Mouse (Mus musculus): ENCODE measurements around the gene Serinc2. TPM values are rescaled to one million over a fixed set of nuclear protein-coding genes. Genes with fewer than 3 reads are reported as not detected.

The Serinc2 gene
- polyA plus RNA-seq (2014; fragmentation: Illumina TruSeq; extraction: RNeasy Lipid Tissue Mini Kit (QIAGEN cat#74804); ENCODE audit: low read depth, low replicate concordance), result 0.18 TPM

GRCm38 (mm10) chr4:130279105-130279504, at the start of gene Serinc2:
Gene Serinc2 (minus strand): TSS chr4:130279205.

DNA sequence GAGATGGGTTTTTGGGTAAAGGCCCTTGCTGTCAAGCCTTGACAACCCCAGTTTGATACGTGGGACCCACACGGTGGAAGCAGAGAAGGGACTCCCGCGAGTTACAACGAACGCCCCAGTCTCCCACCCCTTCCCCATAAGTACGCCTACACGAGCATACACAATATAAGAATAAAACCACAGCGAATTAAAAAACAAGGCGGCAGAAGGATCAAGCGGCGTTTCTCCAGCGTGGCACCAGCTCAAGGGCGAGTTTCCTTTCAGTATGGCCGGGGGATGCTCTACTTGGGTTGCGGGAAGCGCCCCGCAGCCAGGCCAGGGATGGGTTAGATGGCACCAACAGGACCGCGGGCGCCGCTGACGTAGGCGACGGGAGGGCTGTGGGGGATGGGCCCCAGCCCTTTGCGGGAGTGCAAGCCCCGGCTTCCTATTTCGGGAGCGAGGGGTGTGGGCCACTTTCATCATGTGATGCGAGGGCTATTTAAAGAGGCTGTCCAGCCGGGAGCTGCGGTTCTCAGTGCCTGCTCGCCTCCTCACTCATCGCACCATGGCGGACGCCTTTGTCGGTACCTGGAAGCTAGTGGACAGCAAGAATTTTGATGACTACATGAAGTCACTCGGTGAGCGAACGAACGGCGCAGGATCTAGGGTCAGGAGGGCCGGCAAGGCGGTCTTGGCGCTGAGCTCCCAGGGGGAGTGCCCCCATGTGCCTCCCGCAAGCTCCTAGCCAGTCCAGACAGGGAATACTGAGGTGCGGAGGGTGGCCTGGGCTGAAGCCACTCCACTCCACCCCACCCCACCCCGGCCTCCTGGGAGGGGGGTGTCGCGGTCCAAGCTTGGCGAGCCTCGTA, 29.5 kb upstream of the Serinc2 start, which contains the start of the genes Fabp3 and Gm10570:
Gene Fabp3, plus strand, starts transcription at position 365 of the 851 bp plus-strand sequence.
Gene Gm10570, minus strand, starts transcription at position 444 of the 851 bp plus-strand sequence.

GRCm38 (mm10) chr4:130222179-130222578, 56.8 kb downstream of the Serinc2 start, which contains the start of gene Gm853:
Gene Gm853 (minus strand): TSS chr4:130222401.

Other genes with a start within 250 kb of the Serinc2 start
- 5.3 TPM for gene Col16a1, start 231.4 kb downstream of the Serinc2 start, polyA plus RNA-seq (2014; fragmentation: Illumina TruSeq; extraction: RNeasy Lipid Tissue Mini Kit (QIAGEN cat#74804); ENCODE audit: low read depth, low replicate concordance)
- 2.9 TPM for gene Pef1, start 176.6 kb downstream of the Serinc2 start, polyA plus RNA-seq (2014; fragmentation: Illumina TruSeq; extraction: RNeasy Lipid Tissue Mini Kit (QIAGEN cat#74804); ENCODE audit: low read depth, low replicate concordance)
- gene Hcrtr1, start 139.8 kb downstream of the Serinc2 start, polyA plus RNA-seq (2014; fragmentation: Illumina TruSeq; extraction: RNeasy Lipid Tissue Mini Kit (QIAGEN cat#74804); ENCODE audit: low read depth, low replicate concordance), result not detected
- not detected for gene Tinagl1, start 104.1 kb downstream of the Serinc2 start, polyA plus RNA-seq (2014; fragmentation: Illumina TruSeq; extraction: RNeasy Lipid Tissue Mini Kit (QIAGEN cat#74804); ENCODE audit: low read depth, low replicate concordance)
- gene Gm853, start 56.8 kb downstream of the Serinc2 start, polyA plus RNA-seq (2014; fragmentation: Illumina TruSeq; extraction: RNeasy Lipid Tissue Mini Kit (QIAGEN cat#74804); ENCODE audit: low read depth, low replicate concordance), result not detected
- gene Fabp3, start 29.4 kb upstream of the Serinc2 start, polyA plus RNA-seq (2014; fragmentation: Illumina TruSeq; extraction: RNeasy Lipid Tissue Mini Kit (QIAGEN cat#74804); ENCODE audit: low read depth, low replicate concordance), result 79.8 TPM
- gene Gm10570, start 29.5 kb upstream of the Serinc2 start, polyA plus RNA-seq (2014; fragmentation: Illumina TruSeq; extraction: RNeasy Lipid Tissue Mini Kit (QIAGEN cat#74804); ENCODE audit: low read depth, low replicate concordance), result not detected
- 12.5 TPM for gene Zcchc17, start 80.7 kb upstream of the Serinc2 start, polyA plus RNA-seq (2014; fragmentation: Illumina TruSeq; extraction: RNeasy Lipid Tissue Mini Kit (QIAGEN cat#74804); ENCODE audit: low read depth, low replicate concordance)
- 20.8 TPM for gene Snrnp40, start 80.9 kb upstream of the Serinc2 start, polyA plus RNA-seq (2014; fragmentation: Illumina TruSeq; extraction: RNeasy Lipid Tissue Mini Kit (QIAGEN cat#74804); ENCODE audit: low read depth, low replicate concordance)

All from testis, adult 10 weeks (tissue).